Mouse (Mus musculus) liver, embryonic 14.5 days (tissue): ENCODE results near the gene Tecpr1.

ENCODE experiments used
- CTCF ChIP-seq: IDR thresholded peaks from 2 replicates; pipeline ENCODE4 v1.5.1; 2016; ENCODE audit warnings: antibody characterized with exemption, low read depth, control low read depth
- EP300 ChIP-seq: IDR thresholded peaks from 2 replicates; pipeline ENCODE4 v1.6.1; 2016; ENCODE audit warnings: antibody characterized with exemption, low read depth

DNA sequence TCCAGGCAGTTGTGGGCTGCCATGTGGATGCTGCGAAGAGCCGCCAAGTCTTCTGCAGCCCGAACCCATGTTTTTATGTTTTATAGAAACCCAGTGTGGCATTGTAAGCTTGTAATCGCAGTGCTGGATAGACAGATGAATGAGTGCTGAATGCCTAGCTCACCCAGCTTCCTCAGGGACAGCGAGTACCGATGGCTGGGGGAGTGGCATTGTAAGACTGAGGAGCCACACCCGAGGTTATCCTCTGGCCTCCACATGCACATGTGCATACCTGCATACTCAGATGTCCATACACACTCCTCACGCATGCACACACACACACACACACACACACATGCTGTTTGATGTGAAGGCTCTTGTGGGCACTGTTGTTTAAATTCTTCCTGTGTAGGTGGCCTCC lies 64.3 kb downstream of the Tecpr1 start:
- TF ChIP-seq EP300 (no peak), CTCF (no peak)
